Mouse (Mus musculus) heart, embryonic 12.5 days (tissue): ENCODE data around the gene Pon1. TPM values are rescaled to one million over a fixed set of nuclear protein-coding genes. Genes with fewer than 3 reads are reported as not detected.

Experiments used
- ATAC-seq: fragments of 200-750 bp; cut with Nextera tagmentation; 2 replicates; pipeline ENCODE4 v1.8.0; 2017; ENCODE audit warnings: moderate TSS enrichment, moderate library complexity; ENCODE audit not compliant: insufficient number of reproducible peaks, low FRiP score
- H3K27ac ChIP-seq: fragments of 300-500 bp; sonication (generic); 2 replicates; pipeline ENCODE4 v1.5.1; 2016; ENCODE audit warnings: mild to moderate bottlenecking, moderate library complexity; ENCODE audit not compliant: poor library complexity, severe bottlenecking
- H3K27me3 ChIP-seq: fragments of 300-500 bp; sonication (generic); replicated peaks from 2 replicates; pipeline ENCODE4 v1.6.1; 2016; ENCODE audit warnings: mild to moderate bottlenecking, moderate library complexity
- H3K36me3 ChIP-seq: fragments of 300-500 bp; sonication (generic); 2 replicates; pipeline ENCODE4 v1.6.1; 2016; ENCODE audit warnings: mild to moderate bottlenecking, moderate library complexity
- H3K4me1 ChIP-seq: fragments of 300-500 bp; sonication (generic); replicated peaks from 2 replicates; pipeline ENCODE4 v1.6.1; 2016; ENCODE audit warnings: mild to moderate bottlenecking
- H3K4me2 ChIP-seq: fragments of 300-500 bp; sonication (generic); 2 replicates; pipeline ENCODE4 v1.6.1; 2016; ENCODE audit warnings: mild to moderate bottlenecking, moderate library complexity
- H3K4me3 ChIP-seq: fragments of 300-500 bp; sonication (generic); 2 replicates; pipeline ENCODE4 v1.5.1; 2016; ENCODE audit warnings: mild to moderate bottlenecking
- H3K9ac ChIP-seq: fragments of 300-500 bp; sonication (generic); 2 replicates; pipeline ENCODE4 v1.6.1; 2016; ENCODE audit warnings: mild to moderate bottlenecking, moderate library complexity
- H3K9me3 ChIP-seq: fragments of 300-500 bp; sonication (generic); replicated peaks from 2 replicates; pipeline ENCODE4 v1.6.1; 2016; ENCODE audit warnings: mild to moderate bottlenecking, moderate library complexity
- WGBS: fragments of 180-500 bp; shearing (Covaris S2); methylation state at CpG from one replicate; pipeline ENCODE4 v1.1.7; 2016; 5-methylcytosine and 5-hydroxymethylcytosine counted together
- polyA plus RNA-seq: library from polyadenylated mRNA; unstranded; fragments of >200 nt; fragmentation: Nextera tagmentation; extraction: Ambion mirVana; gene quantifications from 2 replicates; pipeline ENCODE4 v1.2.1, GENCODE M21; 2016

The Pon1 gene
- polyA plus RNA-seq, 1 experiment from 2014 or later, result not detected

- ATAC-seq, result no peak
- Histone ChIP-seq H3K36me3 (no peaks in the 10 kb centered on the region), H3K4me1 (no peaks in the 10 kb centered on the region), H3K27me3 (peaks cover 3% of the 10 kb centered on the region; the same call in 1 of the 2 replicates), H3K27ac (no peak overlapping the region), H3K4me2 (no peak overlapping the region), H3K4me3 (no peak overlapping the region), H3K9ac (no peak overlapping the region), H3K9me3 (no peaks in the 10 kb centered on the region)
- WGBS, result 77% methylated on average over 3 of the region's 3 CpGs
Measured at GRCm38 (mm10) chr6:5199916-5200315, 6.2 kb upstream of the Pon1 start.

- no peak for ATAC-seq
- 84% methylated on average over 8 of the region's 8 CpGs for WGBS
- no peak overlapping the region for H3K4me3 ChIP-seq
- H3K4me1 ChIP-seq, result no peaks in the 10 kb centered on the region
- no peaks in the 10 kb centered on the region for H3K36me3 ChIP-seq
- H3K4me2 ChIP-seq, result no peak overlapping the region
- no peak overlapping the region for H3K9ac ChIP-seq
- H3K27ac ChIP-seq, result no peak overlapping the region
- H3K27me3 ChIP-seq, result peaks cover 3% of the 10 kb centered on the region; the same call in 1 of the 2 replicates
- H3K9me3 ChIP-seq, result no peaks in the 10 kb centered on the region
Measured at GRCm38 (mm10) chr6:5199376-5199905, 5.7 kb upstream of the Pon1 start.

GRCm38 (mm10) chr6:5198590-5198989, 4.8 kb upstream of the Pon1 start:
- Histone ChIP-seq H3K9ac (no peak overlapping the region), H3K27ac (no peak overlapping the region), H3K4me2 (no peak overlapping the region), H3K27me3 (peaks cover 3% of the 10 kb centered on the region; the same call in 1 of the 2 replicates), H3K9me3 (no peaks in the 10 kb centered on the region), H3K36me3 (no peaks in the 10 kb centered on the region), H3K4me1 (0 out of 2 replicates have a peak, but pooled peaks cover 5% of the 10 kb centered on the region), H3K4me3 (no peak overlapping the region)
- WGBS, result 83% methylated on average over 5 of the region's 5 CpGs
- ATAC-seq, result no peak

- Histone ChIP-seq H3K9ac (no peak overlapping the region), H3K9me3 (no peaks in the 10 kb centered on the region), H3K4me3 (no peak overlapping the region), H3K4me1 (0 out of 2 replicates have a peak, but pooled peaks cover 6% of the 10 kb centered on the region), H3K27ac (no peak overlapping the region), H3K4me2 (no peak overlapping the region), H3K27me3 (peaks cover 6% of the 10 kb centered on the region; the same call in 1 of the 2 replicates), H3K36me3 (no peaks in the 10 kb centered on the region)
- ATAC-seq, result no peak
- 67% methylated on average over 4 of the region's 4 CpGs for WGBS
Measured at GRCm38 (mm10) chr6:5190761-5191160, 3.0 kb downstream of the Pon1 start.

GRCm38 (mm10) chr6:5189507-5189906, 4.2 kb downstream of the Pon1 start:
- Histone ChIP-seq H3K4me1 (0 out of 2 replicates have a peak, but pooled peaks cover 6% of the 10 kb centered on the region), H3K4me3 (no peak overlapping the region), H3K27me3 (0 out of 2 replicates have a peak, but pooled peaks cover 3% of the 10 kb centered on the region), H3K27ac (no peak overlapping the region), H3K36me3 (no peaks in the 10 kb centered on the region), H3K4me2 (no peak overlapping the region), H3K9ac (no peak overlapping the region), H3K9me3 (no peaks in the 10 kb centered on the region)
- no peak for ATAC-seq
- WGBS, result 59% methylated on average over 4 of the region's 4 CpGs

- H3K27ac ChIP-seq, result no peak overlapping the region
- H3K4me2 ChIP-seq, result no peak overlapping the region
- H3K27me3 ChIP-seq, result 0 out of 2 replicates have a peak, but pooled peaks cover 3% of the 10 kb centered on the region
- ATAC-seq, result no peak
- H3K9me3 ChIP-seq, result no peaks in the 10 kb centered on the region
- WGBS, result 76% methylated on average over 6 of the region's 6 CpGs
- H3K9ac ChIP-seq, result no peak overlapping the region
- H3K4me3 ChIP-seq, result no peak overlapping the region
- H3K36me3 ChIP-seq, result no peaks in the 10 kb centered on the region
- H3K4me1 ChIP-seq, result 0 out of 2 replicates have a peak, but pooled peaks cover 5% of the 10 kb centered on the region
Measured at GRCm38 (mm10) chr6:5188938-5189337, 4.8 kb downstream of the Pon1 start.

GRCm38 (mm10) chr6:5188036-5188435, 5.7 kb downstream of the Pon1 start:
- H3K36me3 ChIP-seq, result no peaks in the 10 kb centered on the region
- no peak overlapping the region for H3K27ac ChIP-seq
- H3K9me3 ChIP-seq, result no peaks in the 10 kb centered on the region
- H3K9ac ChIP-seq, result no peak overlapping the region
- 0 out of 2 replicates have a peak, but pooled peaks cover 3% of the 10 kb centered on the region for H3K27me3 ChIP-seq
- no peak overlapping the region for H3K4me2 ChIP-seq
- WGBS, result 77% methylated on average over 5 of the region's 5 CpGs
- ATAC-seq, result no peak
- no peaks in the 10 kb centered on the region for H3K4me1 ChIP-seq
- no peak overlapping the region for H3K4me3 ChIP-seq

GRCm38 (mm10) chr6:5187586-5187985, 6.2 kb downstream of the Pon1 start:
- ATAC-seq, result no peak
- Histone ChIP-seq H3K4me3 (no peak overlapping the region), H3K27ac (no peak overlapping the region), H3K4me2 (no peak overlapping the region), H3K9ac (no peak overlapping the region), H3K9me3 (no peaks in the 10 kb centered on the region), H3K4me1 (no peaks in the 10 kb centered on the region), H3K36me3 (no peaks in the 10 kb centered on the region), H3K27me3 (0 out of 2 replicates have a peak, but pooled peaks cover 3% of the 10 kb centered on the region)
- WGBS, result 81% methylated on average over 6 of the region's 6 CpGs

- WGBS, result 70% methylated on average over 7 of the region's 7 CpGs
Measured at GRCm38 (mm10) chr6:5186229-5186950, 7.4 kb downstream of the Pon1 start.

GRCm38 (mm10) chr6:5180645-5181044, 13.1 kb downstream of the Pon1 start:
- no peak overlapping the region for H3K27ac ChIP-seq
- no peaks in the 10 kb centered on the region for H3K27me3 ChIP-seq
- 0 out of 2 replicates have a peak, but pooled peaks cover 2% of the 10 kb centered on the region for H3K4me1 ChIP-seq
- no peaks in the 10 kb centered on the region for H3K9me3 ChIP-seq
- H3K4me3 ChIP-seq, result no peak overlapping the region
- H3K9ac ChIP-seq, result no peak overlapping the region
- WGBS, result 69% methylated on average over 5 of the region's 5 CpGs
- ATAC-seq, result no peak
- no peaks in the 10 kb centered on the region for H3K36me3 ChIP-seq
- no peak overlapping the region for H3K4me2 ChIP-seq

More at GRCm38 (mm10) chr6:5186229-5186950, 7.4 kb downstream of the Pon1 start:
- Histone ChIP-seq H3K4me2 (no peak overlapping the region), H3K4me1 (no peaks in the 10 kb centered on the region), H3K27me3 (0 out of 2 replicates have a peak, but pooled peaks cover 3% of the 10 kb centered on the region), H3K9ac (no peak overlapping the region), H3K27ac (no peak overlapping the region), H3K9me3 (no peaks in the 10 kb centered on the region), H3K4me3 (no peak overlapping the region), H3K36me3 (no peaks in the 10 kb centered on the region)
- ATAC-seq, result no peak

- H3K27ac ChIP-seq, result no peak overlapping the region
- H3K27me3 ChIP-seq, result no peaks in the 10 kb centered on the region
- H3K4me3 ChIP-seq, result no peak overlapping the region
- 87% methylated on average over 6 of the region's 6 CpGs for WGBS
- no peak overlapping the region for H3K9ac ChIP-seq
- no peak for ATAC-seq
- H3K9me3 ChIP-seq, result no peaks in the 10 kb centered on the region
- 0 out of 2 replicates have a peak, but pooled peaks cover 2% of the 10 kb centered on the region for H3K4me1 ChIP-seq
- no peaks in the 10 kb centered on the region for H3K36me3 ChIP-seq
- H3K4me2 ChIP-seq, result no peak overlapping the region
Measured at GRCm38 (mm10) chr6:5179189-5179588, 14.6 kb downstream of the Pon1 start.
